Mouse (Mus musculus) right cerebral cortex, postnatal 10 days (tissue): Measurements from ENCODE around the gene Mark3.

ENCODE experiments used
- DNase-seq, 2 experiments: peaks; one replicate each; pipeline ENCODE4 v3.0.0; 2021; ENCODE audit warnings: low spot score in 2 of 2

The Mark3 gene

DNA sequence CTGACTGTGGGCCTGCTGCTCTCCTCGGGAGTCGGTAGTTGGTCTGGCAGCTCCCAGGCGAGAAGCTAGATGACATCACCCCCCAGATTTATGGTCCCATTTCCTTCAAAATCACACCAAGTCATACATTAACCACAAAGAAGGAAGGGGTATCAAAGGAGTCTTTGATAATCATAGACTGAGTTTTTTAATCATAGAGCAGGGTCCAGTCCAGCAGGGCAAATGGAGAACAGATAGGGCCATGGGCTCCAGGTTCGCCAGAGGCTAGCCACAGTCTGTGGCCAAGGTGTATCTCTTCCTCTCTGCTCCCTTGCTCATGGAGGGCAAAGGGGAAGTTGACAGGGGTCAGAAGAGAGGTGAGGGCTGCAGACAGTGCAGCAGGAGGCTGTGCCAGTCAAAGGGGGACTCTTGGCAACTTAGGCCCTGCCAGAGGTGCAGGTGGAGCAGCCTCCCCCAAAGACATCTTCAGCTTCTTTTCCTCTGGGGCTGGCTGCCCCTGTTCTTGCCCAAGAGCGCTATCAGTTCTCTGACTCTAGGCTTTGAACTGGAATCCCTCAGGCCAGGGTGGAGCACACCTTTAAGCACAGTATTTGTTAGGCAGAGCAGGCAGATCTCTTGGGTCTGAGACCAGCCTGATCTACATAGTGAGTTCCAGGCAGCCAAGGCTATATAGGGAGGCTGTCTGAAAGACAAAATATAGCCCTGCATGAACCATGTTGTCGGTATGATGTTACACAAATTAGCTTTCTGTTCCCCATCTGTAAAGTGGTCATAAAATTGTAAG is 101.7 kb downstream of the Mark3 start:
- no peak for DNase-seq

DNA sequence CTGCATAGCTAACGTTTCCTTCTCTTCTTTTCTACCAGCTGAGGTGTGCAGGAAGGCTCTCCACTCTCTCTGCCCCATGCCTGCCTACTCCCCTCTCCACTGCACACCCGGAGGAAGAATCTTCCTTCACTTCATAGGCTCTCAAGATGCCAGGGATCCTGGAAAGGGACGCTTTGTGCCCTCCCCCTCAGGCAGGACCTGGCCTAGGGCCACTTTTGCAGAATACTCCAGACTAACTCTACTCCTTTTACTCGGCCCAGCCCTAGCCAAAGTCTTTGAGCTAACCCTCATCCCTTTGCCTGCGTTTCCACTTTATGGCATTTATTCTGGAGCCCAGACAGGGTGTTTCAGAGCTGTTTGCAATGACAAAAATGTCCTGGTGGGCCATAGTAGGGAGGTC is 103.1 kb downstream of the Mark3 start:
- no peak for DNase-seq

DNA sequence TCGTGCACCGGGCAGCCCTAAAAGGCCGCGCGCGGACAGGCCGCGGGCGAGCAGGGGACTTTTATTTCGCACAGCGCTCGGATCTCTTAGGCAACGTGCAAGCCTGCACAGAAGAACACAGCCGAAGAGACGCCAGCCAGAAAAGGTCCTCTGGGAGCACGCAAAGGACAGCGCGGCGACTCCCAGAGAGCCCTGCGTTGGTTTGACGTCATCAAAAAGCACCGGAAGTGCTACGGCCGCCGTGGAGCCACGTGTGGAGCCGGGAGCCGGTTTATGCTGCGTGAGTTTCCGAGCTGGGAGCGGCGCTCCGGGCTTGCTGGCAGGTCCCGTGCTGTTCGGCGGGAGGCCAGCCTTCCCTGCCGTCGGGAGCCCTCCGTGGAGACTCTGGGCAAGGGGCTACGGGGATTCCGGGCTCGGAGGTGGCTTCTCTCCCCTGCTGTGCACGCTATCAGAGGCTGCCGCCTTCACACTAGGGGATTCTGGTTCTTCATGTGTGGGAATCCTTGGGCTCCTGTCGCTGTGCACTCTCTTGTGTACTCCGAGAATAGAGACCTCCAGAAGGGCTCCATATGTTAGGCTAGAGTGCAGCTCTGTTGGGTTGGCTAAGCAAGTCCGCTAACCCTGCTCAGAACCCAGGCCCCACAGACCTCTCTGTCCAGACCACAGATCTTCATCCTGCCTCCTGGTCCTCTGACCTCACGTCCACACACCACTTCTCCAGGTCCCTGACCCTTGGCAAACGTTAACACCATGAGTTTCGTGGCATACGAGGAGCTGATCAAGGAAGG is 103.8 kb downstream of the Mark3 start, which contains the start of gene Trmt61a:
Gene Trmt61a, plus strand, starts transcription at position 224 of the 788 bp plus-strand sequence.
- DNase-seq, result peak; percentile 95

DNA sequence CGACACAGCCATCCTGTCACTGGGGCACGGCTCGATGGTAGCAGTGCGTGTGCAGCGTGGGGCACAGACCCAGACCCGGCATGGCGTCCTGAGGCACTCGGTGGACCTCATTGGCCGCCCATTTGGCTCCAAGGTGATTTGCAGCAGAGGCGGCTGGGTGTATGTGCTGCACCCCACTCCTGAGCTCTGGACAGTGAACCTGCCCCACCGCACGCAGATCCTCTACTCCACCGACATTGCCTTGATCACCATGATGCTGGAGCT is 104.3 kb downstream of the Mark3 start:
- DNase-seq, result no peak

DNA sequence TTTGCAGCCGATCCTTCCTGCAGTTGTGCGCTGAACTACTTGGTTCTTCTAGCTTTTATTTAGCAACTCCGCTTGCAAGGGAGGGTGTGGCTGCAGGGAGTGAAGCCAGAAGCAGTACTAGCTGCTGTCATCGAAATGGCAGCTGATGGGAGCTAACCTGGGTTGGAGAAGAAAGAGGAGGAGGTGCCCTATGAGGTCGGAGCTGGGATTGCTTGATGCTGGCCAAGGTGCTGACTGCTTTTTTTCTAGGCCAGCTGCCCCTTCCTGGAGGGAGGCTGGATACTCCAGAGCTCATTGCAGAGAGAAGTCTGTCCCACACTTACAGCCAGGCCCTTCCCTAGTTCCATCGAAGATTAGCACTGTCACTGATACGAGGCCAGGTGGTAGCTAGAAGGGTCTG is 104.7 kb downstream of the Mark3 start:
- DNase-seq, result no peak

DNA sequence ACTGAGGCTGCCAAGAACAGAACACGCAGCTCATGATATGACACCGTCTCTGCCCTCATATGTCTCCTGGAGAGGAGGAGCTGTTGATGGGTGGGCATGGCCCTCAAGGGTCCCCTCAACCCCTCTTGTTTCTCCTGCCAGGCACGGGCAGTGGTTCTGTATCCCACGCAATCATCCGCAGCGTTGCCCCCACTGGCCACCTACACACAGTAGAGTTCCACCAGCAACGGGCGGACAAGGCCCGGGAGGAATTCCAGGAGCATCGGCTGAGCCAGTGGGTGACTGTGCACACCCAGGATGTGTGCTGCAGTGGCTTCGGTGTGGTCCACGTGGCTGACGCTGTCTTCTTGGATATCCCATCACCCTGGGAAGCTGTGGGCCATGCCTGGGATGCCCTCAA is 106.3 kb downstream of the Mark3 start:
- no peak for DNase-seq

DNA sequence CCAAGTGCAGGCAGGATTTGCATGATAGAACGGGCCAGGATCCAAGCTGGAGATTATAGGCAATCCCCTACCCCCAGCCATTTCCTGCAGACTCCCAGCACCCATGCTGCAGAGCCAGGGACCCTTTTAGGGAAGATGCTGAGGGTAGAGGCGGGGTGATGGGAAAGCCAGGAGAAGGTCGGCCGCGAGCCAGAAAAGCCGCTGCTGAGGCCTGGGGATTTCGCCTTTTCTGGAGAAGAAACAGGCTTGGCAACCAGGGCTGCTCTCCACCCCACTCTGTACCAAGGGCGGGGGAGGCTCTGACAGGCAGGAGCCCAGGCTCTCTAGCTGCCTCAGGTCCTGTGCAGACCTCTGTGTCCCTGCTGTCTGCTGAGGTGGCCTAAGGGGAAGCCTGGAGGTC is 107.0 kb downstream of the Mark3 start:
- DNase-seq, result no peak

DNA sequence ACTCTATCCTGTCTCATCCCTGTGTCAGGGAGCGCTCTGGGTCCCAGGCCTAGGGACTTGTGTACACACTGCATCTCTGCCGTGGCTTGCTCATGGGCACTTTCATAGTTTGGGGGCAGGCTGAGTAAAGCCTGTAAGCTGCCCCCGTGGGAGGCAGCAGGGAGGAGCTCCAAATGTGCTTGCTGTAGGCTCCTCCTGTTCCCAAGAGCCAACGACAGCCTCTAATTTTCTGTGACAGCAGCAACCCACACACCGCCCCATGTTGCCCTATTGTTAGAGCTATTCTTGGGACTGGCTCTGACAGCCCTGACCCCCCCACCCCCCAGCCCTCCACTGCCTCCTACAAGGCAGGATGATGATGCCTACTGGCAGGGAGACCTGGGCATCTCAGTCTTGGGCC is 107.7 kb downstream of the Mark3 start:
- no peak for DNase-seq

DNA sequence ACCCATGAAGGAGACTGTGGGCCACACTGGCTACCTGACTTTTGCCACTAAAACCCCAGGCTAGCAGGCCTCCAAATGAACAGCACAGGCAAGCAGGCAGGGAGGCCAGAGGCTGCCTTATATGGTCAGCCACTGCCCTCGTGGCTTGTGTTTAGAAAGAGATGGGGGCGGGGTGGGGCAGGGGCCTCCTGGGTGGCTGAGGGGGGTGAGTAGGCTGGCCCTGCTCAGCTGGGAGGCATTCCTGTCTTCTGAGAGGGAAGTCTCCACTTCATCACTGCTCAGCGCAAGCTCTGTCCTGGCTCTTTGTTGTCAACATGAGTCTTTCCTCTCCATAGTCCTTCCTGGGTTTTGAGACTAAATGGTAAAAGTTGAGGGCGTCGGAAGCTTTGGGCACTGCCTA is 108.5 kb downstream of the Mark3 start:
- DNase-seq, result no peak

DNA sequence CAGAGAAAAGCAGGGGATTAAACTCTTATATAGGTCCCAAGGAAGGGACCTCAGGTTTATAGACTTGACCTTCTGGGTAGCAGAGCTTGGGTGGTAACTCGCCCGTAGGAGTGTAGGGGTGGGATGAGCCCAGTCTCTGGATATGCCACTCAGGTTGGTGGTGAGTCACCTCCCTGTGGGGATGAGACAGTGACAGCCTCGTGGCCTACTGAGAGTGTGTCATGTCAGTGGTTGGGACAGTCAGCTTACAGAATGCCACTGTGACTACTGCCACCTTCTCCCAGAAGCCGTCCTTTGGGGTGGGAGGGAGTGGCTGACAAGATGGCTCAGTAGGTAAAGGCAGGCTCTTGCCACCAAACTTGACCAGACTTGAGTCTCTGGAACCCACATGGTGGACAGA is 112.1 kb downstream of the Mark3 start:
- DNase-seq, result no peak

DNA sequence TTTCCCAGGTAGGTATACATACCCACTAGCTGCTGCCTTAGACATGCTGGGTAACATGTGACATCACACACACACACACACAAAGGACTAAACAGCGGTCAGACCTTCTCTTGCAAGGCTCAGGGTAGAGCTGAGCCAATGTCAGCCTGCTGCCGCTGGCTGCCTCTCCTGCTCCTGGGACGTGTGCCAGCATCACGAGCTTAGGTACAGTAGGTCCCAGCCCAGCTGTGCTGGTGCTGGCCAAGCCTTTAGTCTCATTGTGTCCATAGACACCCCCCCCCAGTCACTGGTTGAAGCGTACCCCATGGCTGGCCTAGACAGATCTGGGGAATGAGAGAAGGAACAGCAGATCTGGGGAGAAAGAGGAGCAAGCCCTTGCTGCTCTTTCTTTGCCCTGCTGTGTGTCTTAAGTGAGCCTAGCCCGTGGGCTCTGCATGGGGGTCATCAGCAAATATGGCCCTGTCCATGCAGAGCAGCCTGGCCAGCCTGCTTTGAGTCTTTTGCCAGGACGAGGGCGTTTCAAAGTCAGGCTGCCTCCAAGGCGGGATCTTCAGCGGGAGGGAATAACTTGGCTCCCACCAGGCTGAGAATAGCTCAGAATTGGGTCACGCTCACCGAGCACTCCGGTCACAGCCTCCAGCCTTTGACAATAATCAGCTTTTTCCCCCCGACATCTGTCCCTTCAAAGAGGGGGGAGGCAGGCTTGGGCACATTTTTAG is 113.2 kb downstream of the Mark3 start:
- peak; percentile 84 to 86 for DNase-seq

DNA sequence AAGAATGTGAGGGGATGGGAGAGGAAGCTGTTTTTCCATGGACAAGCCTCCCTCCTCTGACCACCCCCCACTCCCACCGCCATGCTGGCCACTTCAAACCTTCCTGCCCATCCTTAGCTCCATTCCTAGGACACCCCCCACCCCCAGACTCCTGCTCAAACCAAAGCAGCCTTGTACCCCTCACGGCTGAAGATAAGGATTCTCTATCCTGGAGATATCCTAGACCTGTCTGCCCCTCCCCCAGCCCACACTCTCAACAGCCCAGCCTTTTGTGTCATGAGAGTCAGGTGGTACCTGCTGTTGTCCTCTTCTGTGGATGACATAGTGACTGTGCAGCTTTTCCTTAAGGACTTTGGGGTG is 113.7 kb downstream of the Mark3 start:
- DNase-seq, result no peak

DNA sequence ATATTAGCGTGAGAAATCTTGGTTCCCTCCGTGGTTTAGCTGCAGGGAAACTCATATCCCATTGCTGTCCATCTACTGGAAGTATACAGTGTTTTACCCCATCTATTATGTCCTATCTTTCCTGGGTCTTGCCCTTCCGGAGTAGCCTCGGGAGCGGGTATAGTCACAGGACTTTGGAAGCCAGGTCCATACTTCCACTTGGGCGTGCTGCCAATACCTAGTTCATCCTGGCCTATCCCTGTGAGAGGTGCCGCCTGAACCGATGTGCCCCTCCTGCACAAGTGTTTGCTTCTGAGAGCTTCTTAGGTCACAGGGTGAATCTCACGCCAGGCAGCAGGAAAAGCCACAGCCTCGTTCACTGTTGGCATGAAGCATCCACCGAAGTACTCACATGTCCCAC is 115.1 kb downstream of the Mark3 start:
- DNase-seq, result no peak

DNA sequence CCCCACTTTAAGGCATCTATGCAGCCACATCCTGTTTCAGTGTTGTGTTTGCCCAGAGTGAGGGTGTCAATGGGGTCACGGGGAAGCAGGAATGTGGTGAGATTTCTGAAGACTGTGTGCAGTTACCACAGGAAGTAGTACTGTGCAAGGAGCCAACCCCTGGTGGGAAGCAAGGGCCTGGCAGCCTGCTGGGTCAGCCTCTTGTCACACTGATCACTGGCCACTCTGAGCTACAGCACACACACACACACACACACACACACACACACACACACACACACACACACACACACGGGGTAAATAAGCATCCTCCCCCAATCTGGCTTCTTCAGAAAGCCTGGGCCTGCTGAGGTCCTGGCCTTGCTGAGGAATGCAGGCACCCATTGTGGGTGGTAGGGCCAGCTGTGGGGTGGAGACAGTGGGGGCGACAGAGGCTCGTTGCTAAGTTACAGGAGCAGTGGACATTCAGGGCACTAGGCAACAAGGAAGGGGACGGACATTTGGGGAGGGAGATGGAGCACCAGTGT is 117.1 kb downstream of the Mark3 start:
- DNase-seq, result peak; percentile 73 to 87

DNA sequence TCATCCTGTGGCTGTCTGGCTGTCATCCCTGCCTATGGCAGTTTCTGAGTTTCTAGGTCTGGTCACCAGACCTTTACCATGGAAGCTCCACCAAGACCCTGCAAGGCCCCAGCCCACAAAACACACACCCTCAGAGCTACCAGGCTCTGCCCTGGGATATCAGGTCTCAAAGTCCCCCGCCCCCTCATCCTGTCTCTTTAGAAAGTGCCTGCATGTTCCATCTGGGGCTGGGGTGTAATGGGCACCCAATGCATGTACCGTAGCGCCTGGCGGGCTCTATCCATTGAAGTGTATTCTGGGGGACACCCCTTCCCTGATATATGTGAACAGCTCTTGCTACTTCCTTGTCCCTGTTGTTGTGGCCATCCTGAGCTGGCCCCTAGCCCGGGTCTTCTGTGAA is 118.6 kb downstream of the Mark3 start:
- no peak for DNase-seq

DNA sequence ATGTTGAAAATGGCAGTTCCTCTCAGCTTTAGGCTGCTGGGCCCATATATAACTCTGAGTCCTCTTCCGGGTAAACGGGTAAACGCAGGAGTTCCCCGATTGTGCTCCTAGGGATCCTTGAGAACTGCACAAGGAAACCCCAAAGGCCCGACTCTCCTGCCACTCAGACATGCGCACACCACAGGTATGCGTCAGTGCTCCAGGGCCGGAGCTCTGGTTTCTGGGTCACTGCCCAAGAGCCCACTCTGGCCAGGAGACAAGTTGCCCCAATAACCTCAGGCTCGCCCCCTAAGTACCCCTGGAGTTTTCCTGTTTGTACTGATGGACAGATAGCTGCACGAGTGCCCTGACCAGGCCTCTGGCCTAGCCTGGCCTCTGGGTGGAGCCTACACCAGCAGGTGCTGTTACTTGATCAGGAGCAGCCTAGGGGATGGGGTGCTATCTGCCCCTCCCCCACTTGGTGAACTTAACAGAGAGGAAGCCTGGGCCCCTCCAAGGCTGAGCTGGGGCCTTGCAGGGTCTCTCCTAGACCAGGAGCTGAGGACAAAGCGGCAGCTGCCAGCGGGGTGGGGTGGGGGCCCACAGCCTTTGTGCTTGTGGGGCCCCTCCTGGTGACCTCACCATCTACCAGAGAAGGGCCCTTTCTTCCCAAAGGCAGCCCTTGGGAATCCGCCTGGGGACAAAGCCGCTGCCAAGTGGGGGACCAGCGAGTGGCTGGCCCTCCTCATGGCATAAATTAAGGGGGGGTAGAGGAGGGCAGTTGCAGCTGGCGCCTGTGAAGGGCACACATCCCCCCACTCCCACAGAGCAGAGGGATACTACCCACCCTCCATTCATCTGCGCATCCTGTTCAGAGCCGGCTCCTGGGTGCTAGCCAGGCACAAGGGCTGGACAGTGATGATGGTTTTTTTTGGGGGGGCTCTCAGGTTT is 119.3 kb downstream of the Mark3 start:
- peak; percentile 90 to 92 for DNase-seq

DNA sequence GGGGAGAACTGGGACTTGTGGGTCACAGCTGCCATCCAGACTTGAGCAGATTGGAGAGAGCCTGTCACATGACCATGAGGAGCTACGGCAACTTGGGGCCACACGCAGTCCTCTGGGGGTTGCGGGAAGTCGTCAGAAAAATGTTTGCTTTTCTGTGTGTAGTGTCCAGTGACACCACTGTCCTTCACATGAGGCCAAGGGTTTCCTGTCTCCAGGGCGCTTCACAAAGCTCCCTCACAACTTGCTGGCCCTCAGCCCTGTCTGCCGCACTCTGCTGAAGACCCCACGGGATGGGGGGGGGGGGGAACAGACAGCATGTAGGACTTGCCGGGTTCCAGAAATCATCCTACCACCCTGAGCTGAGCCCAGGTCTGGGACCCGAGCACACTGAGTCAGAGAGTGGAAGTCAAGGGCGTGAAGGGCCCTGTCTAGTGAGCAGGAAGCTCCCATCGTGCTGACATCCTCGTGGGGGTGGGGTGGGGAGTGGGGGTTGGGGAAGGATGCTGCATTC is 120.0 kb downstream of the Mark3 start:
- DNase-seq, result no peak

DNA sequence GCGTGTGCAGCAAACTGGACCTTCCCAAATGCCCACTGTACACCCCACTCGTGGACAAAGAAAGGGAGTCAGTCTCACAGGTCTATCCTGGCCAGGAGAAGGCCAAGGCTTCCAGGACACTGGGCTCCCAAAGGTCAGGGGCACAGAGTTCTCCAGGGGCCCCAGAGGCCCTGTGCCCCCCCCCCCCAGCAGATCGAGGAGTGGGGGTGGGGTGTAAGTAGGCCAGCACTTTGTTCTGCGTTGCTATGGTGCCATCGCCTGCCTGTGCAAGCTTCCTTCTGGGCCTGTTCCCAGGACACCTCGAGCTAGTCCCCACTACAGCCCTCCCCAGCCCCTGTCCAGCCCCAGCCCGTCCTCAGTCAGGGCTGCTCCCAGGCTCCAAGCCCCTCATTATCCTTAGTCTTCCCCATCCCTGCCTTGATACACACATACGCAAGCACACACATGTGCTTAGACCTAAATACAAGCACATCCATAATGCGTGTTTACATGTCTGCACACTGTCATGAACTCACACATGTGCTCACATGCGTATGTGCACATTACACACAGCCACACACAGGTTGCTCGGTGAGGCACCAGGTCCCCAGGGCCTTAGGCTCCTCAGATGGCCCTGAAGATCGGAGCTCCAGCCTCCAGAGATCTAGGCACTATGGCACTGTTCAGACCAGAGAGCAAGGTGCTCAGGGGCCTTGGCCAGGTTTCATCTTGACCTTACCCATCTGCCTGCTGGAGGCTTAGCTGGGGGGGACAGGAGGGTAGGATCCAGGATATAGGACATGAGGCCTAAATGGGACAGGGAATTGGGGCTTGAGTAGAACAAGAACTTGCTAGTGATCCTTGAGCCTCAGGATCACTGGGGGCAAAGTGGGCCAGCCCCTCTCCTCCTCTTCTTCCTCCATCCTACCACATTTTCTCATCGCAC is 120.8 kb downstream of the Mark3 start:
- peak; percentile 84 to 86 for DNase-seq

DNA sequence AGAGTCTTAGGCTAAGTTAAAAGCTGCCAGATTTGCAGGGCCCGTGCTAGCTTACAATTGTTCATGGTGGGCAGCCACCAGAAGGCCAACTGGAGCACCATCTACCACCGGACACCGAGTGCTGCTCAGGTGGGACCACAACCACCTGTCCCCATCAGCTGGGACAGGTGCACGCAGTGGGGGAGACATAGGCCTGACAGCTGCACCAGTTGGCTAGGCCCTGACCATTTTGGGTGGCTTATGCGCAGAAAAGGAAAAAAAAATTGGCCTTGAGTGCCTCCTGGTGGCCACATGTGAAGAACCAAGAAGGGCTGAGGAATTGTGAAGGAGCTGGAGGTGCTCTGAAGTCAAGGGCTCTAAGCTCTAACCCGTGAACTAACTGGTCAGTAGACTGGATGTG is 121.9 kb downstream of the Mark3 start:
- peak; percentile 76 to 85 for DNase-seq

DNA sequence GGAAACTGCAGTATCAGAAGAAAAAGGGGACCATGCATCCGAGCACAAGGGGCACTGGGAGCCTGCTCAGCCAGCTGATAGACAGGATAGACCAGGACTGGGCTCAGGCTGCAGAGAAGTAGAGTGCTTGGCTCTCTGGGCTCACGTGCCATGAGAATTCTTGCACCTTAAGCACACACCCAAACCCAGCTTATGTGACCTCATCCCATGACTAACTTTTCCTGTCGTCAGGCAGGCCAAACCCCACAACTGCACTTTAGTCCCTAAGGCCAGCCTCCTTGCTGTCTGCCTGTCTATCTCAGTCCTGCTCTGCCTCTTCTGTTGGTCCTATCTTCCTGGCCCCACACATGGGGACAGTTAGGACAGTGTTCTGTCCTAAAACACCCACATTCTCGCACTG is 123.4 kb downstream of the Mark3 start:
- no peak for DNase-seq
